ENCODE assay signal across 16 mouse cellular contexts in genomic region chr1:78060850-78061249, GRCm38 (mm10).
"Had no signal": no experiment of that assay in that cellular context is flagged by ENCODE, and none has a peak within 500 bp of the region (broad histone marks: within the 10 kb centered on the region; RNA-seq: fewer than 3 reads in every experiment).

No protein-coding gene starts in this region.

- H3K4me1 ChIP-seq: kidney, embryonic 15.5 days; liver, embryonic 12.5 days; midbrain, embryonic 12.5 days; neural tube, embryonic 15.5 days; stomach, embryonic 15.5 days had no signal

- H3K4me2 ChIP-seq: kidney, embryonic 15.5 days; liver, embryonic 12.5 days; lung, embryonic 14.5 days; midbrain, embryonic 12.5 days; neural tube, embryonic 15.5 days; stomach, embryonic 15.5 days had no signal

- H3K4me3 ChIP-seq: kidney, embryonic 15.5 days; left cerebral cortex, adult 2 months; limb, embryonic 10.5 days; liver, embryonic 12.5 days; midbrain, embryonic 12.5 days; myocyte; neural tube, embryonic 15.5 days; stomach, embryonic 15.5 days had no signal

- DNase-seq: kidney, adult 18-20 months; kidney, postnatal 14 days; lung, embryonic 14.5 days; lung, postnatal 10 days; lung, postnatal 4 days; right cerebral cortex, postnatal 4 days; spleen, adult 18-20 months; thymus, postnatal 36 days had no signal

- H3K9me3 ChIP-seq: kidney, embryonic 15.5 days; limb, embryonic 10.5 days; liver, embryonic 12.5 days; midbrain, embryonic 12.5 days; neural tube, embryonic 15.5 days; stomach, embryonic 15.5 days had no signal

- H3K27ac ChIP-seq: kidney, embryonic 15.5 days; left cerebral cortex, adult 2 months; limb, embryonic 10.5 days; liver, embryonic 12.5 days; midbrain, embryonic 12.5 days; neural tube, embryonic 15.5 days; stomach, embryonic 15.5 days had no signal

- H3K36me3 ChIP-seq: kidney, embryonic 15.5 days; limb, embryonic 10.5 days; liver, embryonic 12.5 days; midbrain, embryonic 12.5 days; neural tube, embryonic 15.5 days; stomach, embryonic 15.5 days had no signal

- ATAC-seq: liver, embryonic 12.5 days had no signal

- H3K27me3 ChIP-seq: kidney, embryonic 15.5 days; liver, embryonic 12.5 days; midbrain, embryonic 12.5 days; neural tube, embryonic 15.5 days; stomach, embryonic 15.5 days had no signal

- H3K9ac ChIP-seq: kidney, embryonic 15.5 days; liver, embryonic 12.5 days; lung, embryonic 14.5 days; midbrain, embryonic 12.5 days; neural tube, embryonic 15.5 days; stomach, embryonic 15.5 days had no signal
